Mouse (Mus musculus): ENCODE data around the gene Sec24d.

DNA sequence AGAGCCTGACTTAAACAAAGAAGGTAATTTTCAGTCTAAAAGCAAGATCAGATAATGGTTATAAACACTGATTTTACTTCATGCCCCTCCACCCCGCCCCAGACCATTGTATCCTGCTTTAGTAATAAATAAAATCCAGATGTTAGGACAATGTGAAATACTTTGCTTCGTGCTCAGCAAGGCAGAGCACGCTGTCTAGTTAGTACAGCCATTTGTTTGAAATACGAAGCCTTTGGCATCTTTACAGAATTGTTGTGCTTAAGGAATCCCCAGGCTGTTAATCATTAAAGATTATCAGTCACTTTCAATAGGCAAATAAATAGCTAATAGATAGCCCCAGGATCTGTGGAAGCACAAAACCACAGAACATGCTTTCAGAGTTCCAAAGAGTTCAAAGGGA lies 21.6 kb upstream of the Sec24d start:
- TF ChIP-seq POLR2A (IDR thresholded peaks at IDR 0.05; ENCODE audit: control insufficient read depth, extremely low read depth, insufficient read depth, low read length, poor library complexity) (no peak), CTCF (IDR thresholded peaks at IDR 0.05; ENCODE audit: borderline replicate concordance, control insufficient read depth, extremely low read depth, insufficient read depth, low read length, poor library complexity) (no peak)
